Mouse (Mus musculus) hindbrain, embryonic 11.5 days (tissue): ENCODE measurements around the gene Irf5. TPM values are rescaled to one million over a fixed set of nuclear protein-coding genes. Genes with fewer than 3 reads are reported as not detected.
A peak's percentile ranks its signal among the peaks of the same experiment; 100 is the strongest.

Source experiments
- ATAC-seq: fragments of 200-750 bp; cut with Nextera tagmentation; 2 replicates; pipeline ENCODE4 v1.8.0; 2017; ENCODE audit warnings: mild to moderate bottlenecking, moderate TSS enrichment, moderate library complexity; ENCODE audit not compliant: low FRiP score
- DNase-seq: peaks from one replicate; pipeline ENCODE4 v3.0.0-alpha.2; 2015; ENCODE audit warnings: low spot score
- H3K27ac ChIP-seq: fragments of 300-500 bp; sonication (generic); 2 replicates; pipeline ENCODE4 v1.5.1; 2014; ENCODE audit warnings: mild to moderate bottlenecking, low read depth, low read length
- H3K27me3 ChIP-seq: fragments of 300-500 bp; sonication (generic); 2 replicates; pipeline ENCODE4 v1.6.1; 2014; ENCODE audit warnings: mild to moderate bottlenecking, low read length, moderate library complexity, mixed read lengths; ENCODE audit not compliant: control insufficient read depth, insufficient read depth
- H3K36me3 ChIP-seq: fragments of 300-500 bp; sonication (generic); 2 replicates; pipeline ENCODE4 v1.6.1; 2014; ENCODE audit warnings: mild to moderate bottlenecking, low read length, moderate library complexity, mixed read lengths; ENCODE audit not compliant: control insufficient read depth, insufficient read depth
- H3K4me1 ChIP-seq: fragments of 300-500 bp; sonication (generic); replicated peaks from 2 replicates; pipeline ENCODE4 v1.6.1; 2014; ENCODE audit warnings: low read length, mixed read lengths; ENCODE audit not compliant: control insufficient read depth, insufficient read depth
- H3K4me2 ChIP-seq: fragments of 300-500 bp; sonication (generic); replicated peaks from 2 replicates; pipeline ENCODE4 v1.6.1; 2014; ENCODE audit warnings: mild to moderate bottlenecking, low read depth, low read length
- H3K4me3 ChIP-seq: fragments of 300-500 bp; sonication (generic); 2 replicates; pipeline ENCODE4 v1.5.1; 2014; ENCODE audit warnings: low read depth, low read length
- H3K9ac ChIP-seq: fragments of 300-500 bp; sonication (generic); 2 replicates; pipeline ENCODE4 v1.6.1; 2014; ENCODE audit warnings: low read depth, low read length
- H3K9me3 ChIP-seq: fragments of 300-500 bp; sonication (generic); 2 replicates; pipeline ENCODE4 v1.6.1; 2016; ENCODE audit warnings: low read length; ENCODE audit not compliant: control insufficient read depth
- WGBS: fragments of 180-500 bp; shearing (Covaris S2); extraction: QIAGEN DNeasy Blood & Tissue Kit; methylation state at CpG from one replicate; pipeline ENCODE4 v1.1.7; 2014; 5-methylcytosine and 5-hydroxymethylcytosine counted together
- polyA plus RNA-seq: library from polyadenylated mRNA; unstranded; fragments of >200 nt; fragmentation: Nextera tagmentation; extraction: Ambion mirVana; gene quantifications from 2 replicates; pipeline ENCODE4 v1.2.1, GENCODE M21; 2014

Irf5 gene
- polyA plus RNA-seq, 1 experiment from 2014 or later: 2.5 TPM

- H3K4me1 ChIP-seq: peaks cover 5% of the 10 kb centered on the region; the same call in 1 of the 2 replicates
- DNase-seq (no peak), ATAC-seq (no peak)
- no peak overlapping the region for H3K4me3 ChIP-seq
- no peaks in the 10 kb centered on the region for H3K36me3 ChIP-seq
- WGBS: 78% methylated on average over 6 of the region's 6 CpGs
- peaks cover 20% of the 10 kb centered on the region for H3K27me3 ChIP-seq
- no peak overlapping the region for H3K4me2 ChIP-seq
- no peak overlapping the region for H3K9ac ChIP-seq
- H3K9me3 ChIP-seq: no peaks in the 10 kb centered on the region
- no peak overlapping the region for H3K27ac ChIP-seq
Measured at GRCm38 (mm10) chr6:29522626-29523300, 3.7 kb upstream of the Irf5 start.

- no peak for DNase-seq
- 80% methylated on average over 12 of the region's 12 CpGs for WGBS
- H3K9me3 ChIP-seq: no peaks in the 10 kb centered on the region
- H3K4me3 ChIP-seq: no peak overlapping the region
- peaks cover 27% of the 10 kb centered on the region for H3K27me3 ChIP-seq
- no peaks in the 10 kb centered on the region for H3K36me3 ChIP-seq
- H3K4me1 ChIP-seq: peaks cover 5% of the 10 kb centered on the region; the same call in 1 of the 2 replicates
- ATAC-seq: no peak
- no peak overlapping the region for H3K9ac ChIP-seq
- H3K4me2 ChIP-seq: no peak overlapping the region
- no peak overlapping the region for H3K27ac ChIP-seq
Measured at GRCm38 (mm10) chr6:29523301-29524033, 3.0 kb upstream of the Irf5 start.

- Histone ChIP-seq H3K9me3 (no peaks in the 10 kb centered on the region), H3K27me3 (peaks cover 31% of the 10 kb centered on the region), H3K27ac (no peak overlapping the region), H3K4me2 (no peak overlapping the region), H3K4me1 (peaks cover 5% of the 10 kb centered on the region; the same call in 1 of the 2 replicates), H3K9ac (no peak overlapping the region), H3K4me3 (no peak overlapping the region), H3K36me3 (no peaks in the 10 kb centered on the region)
- 70% methylated on average over 6 of the region's 6 CpGs for WGBS
- DNase-seq (no peak), ATAC-seq (no peak)
Measured at GRCm38 (mm10) chr6:29524034-29524489, 2.4 kb upstream of the Irf5 start.

- H3K27ac ChIP-seq: no peak overlapping the region
- peak; percentile 38 for DNase-seq
- WGBS: 68% methylated on average over 6 of the region's 6 CpGs
Measured at GRCm38 (mm10) chr6:29525256-29525655, 1.2 kb upstream of the Irf5 start.

GRCm38 (mm10) chr6:29527361-29528164, 1.1 kb downstream of the Irf5 start:
- DNase-seq: peak; percentile 45
- H3K9ac ChIP-seq: no peak overlapping the region
- peak overlapping the region; percentile 56 for H3K4me3 ChIP-seq
- H3K27ac ChIP-seq: no peak overlapping the region
- H3K4me2 ChIP-seq: peak overlapping the region; percentile 97
- 3% methylated on average over 33 of the region's 34 CpGs for WGBS
- H3K9me3 ChIP-seq: no peaks in the 10 kb centered on the region
- H3K36me3 ChIP-seq: no peaks in the 10 kb centered on the region
- peaks cover 5% of the 10 kb centered on the region; the same call in 1 of the 2 replicates for H3K4me1 ChIP-seq
- peaks cover 46% of the 10 kb centered on the region for H3K27me3 ChIP-seq
- no peak for ATAC-seq

More at GRCm38 (mm10) chr6:29525256-29525655, 1.2 kb upstream of the Irf5 start:
- Histone ChIP-seq H3K4me3 (no peak overlapping the region), H3K4me2 (no peak overlapping the region), H3K9me3 (no peaks in the 10 kb centered on the region), H3K36me3 (no peaks in the 10 kb centered on the region), H3K27me3 (peaks cover 41% of the 10 kb centered on the region), H3K9ac (no peak overlapping the region), H3K4me1 (peaks cover 5% of the 10 kb centered on the region; the same call in 1 of the 2 replicates)
- ATAC-seq: no peak

- Histone ChIP-seq H3K9me3 (no peaks in the 10 kb centered on the region), H3K27ac (no peak overlapping the region), H3K36me3 (no peaks in the 10 kb centered on the region), H3K27me3 (peaks cover 46% of the 10 kb centered on the region), H3K4me3 (no peak overlapping the region), H3K9ac (no peak overlapping the region), H3K4me2 (peak overlapping the region; percentile 8; the same call in 1 of the 2 replicates), H3K4me1 (peaks cover 5% of the 10 kb centered on the region; the same call in 1 of the 2 replicates)
- ATAC-seq: no peak
- DNase-seq: peak; percentile 37
- WGBS: 16% methylated on average over 8 of the region's 8 CpGs
Measured at GRCm38 (mm10) chr6:29528165-29528505, 1.7 kb downstream of the Irf5 start.

GRCm38 (mm10) chr6:29528561-29529443, 2.4 kb downstream of the Irf5 start:
- Histone ChIP-seq H3K9me3 (no peaks in the 10 kb centered on the region), H3K4me2 (no peak overlapping the region), H3K27me3 (peaks cover 46% of the 10 kb centered on the region), H3K4me1 (peaks cover 5% of the 10 kb centered on the region; the same call in 1 of the 2 replicates), H3K36me3 (no peaks in the 10 kb centered on the region), H3K9ac (no peak overlapping the region), H3K4me3 (no peak overlapping the region), H3K27ac (no peak overlapping the region)
- WGBS: 35% methylated on average over 13 of the region's 13 CpGs
- no peak for DNase-seq
- ATAC-seq: no peak

GRCm38 (mm10) chr6:29529444-29529820, 3.0 kb downstream of the Irf5 start:
- Histone ChIP-seq H3K27ac (no peak overlapping the region), H3K4me2 (no peak overlapping the region), H3K4me1 (peaks cover 5% of the 10 kb centered on the region; the same call in 1 of the 2 replicates), H3K9ac (no peak overlapping the region), H3K27me3 (peaks cover 44% of the 10 kb centered on the region), H3K4me3 (no peak overlapping the region), H3K9me3 (no peaks in the 10 kb centered on the region), H3K36me3 (no peaks in the 10 kb centered on the region)
- no peak for ATAC-seq
- no peak for DNase-seq
- 45% methylated on average over 2 of the region's 2 CpGs for WGBS
